Mouse (Mus musculus): Measurements from ENCODE around the gene Iqschfp. TPM values are rescaled to one million over a fixed set of nuclear protein-coding genes. Genes with fewer than 3 reads are reported as not detected.

Iqschfp gene
- polyA plus RNA-seq, 1 experiment from 2014 or later: 5.3 TPM

DNA sequence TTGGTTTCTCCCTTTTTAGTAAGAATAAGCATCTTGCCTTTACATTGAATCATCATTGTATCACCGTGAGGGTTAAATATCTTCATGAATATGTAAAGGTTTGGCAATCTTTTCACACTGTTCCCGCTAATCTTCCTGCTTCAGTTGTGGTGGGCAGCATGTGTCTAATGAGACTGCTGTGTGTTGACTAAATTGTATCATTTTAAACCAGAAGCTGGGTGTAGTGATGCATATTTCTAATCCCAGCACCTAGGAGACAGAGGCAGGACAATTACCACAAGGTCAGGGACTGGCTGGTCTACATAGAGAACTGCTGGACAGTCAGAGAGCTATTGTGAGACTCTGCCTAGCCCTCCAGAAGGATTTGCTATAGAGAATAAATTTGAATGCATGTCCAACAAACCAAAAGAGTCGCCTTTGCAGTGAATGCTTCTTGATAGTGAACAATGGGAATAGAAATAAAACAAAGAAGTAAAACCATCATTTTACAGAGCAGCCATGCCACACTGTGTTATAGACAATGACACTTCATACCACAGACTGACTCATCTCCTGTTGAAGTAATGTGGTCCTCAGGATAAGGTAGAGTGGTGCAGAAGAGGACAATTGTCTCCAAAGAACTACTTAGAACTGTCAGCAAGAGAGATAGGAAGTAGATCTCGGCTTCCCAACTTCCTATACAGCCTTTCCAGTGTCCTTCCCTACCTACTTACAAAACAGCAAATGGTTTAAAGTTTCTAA, 310.3 kb downstream of the Iqschfp start:
- no peak overlapping the region for H3K4me3 ChIP-seq (replicated peaks; ENCODE audit: low read length)
- no peaks in the 10 kb centered on the region for H3K9me3 ChIP-seq (ENCODE audit: control insufficient read depth, low read length)
- no peaks in the 10 kb centered on the region for H3K36me3 ChIP-seq (ENCODE audit: control insufficient read depth, insufficient read depth)
- peaks cover 17% of the 10 kb centered on the region for H3K4me1 ChIP-seq (replicated peaks; ENCODE audit: control insufficient read depth, insufficient read depth, low read length)
- peak; percentile 43; the same call in 1 of the 2 replicates for ATAC-seq
- H3K27ac ChIP-seq (ENCODE audit: low read length): no peak overlapping the region
- H3K4me2 ChIP-seq (ENCODE audit: low read length): no peak overlapping the region
- WGBS: 17% methylated on average over 4 of the region's 4 CpGs
- H3K9ac ChIP-seq (replicated peaks; ENCODE audit: low read depth, low read length): no peak overlapping the region
- H3K27me3 ChIP-seq (replicated peaks; ENCODE audit: control insufficient read depth, insufficient read depth, low read length): no peaks in the 10 kb centered on the region

- Histone ChIP-seq H3K9ac (replicated peaks; ENCODE audit: low read depth, low read length) (no peak overlapping the region), H3K36me3 (ENCODE audit: control insufficient read depth, insufficient read depth) (no peaks in the 10 kb centered on the region), H3K9me3 (ENCODE audit: control insufficient read depth, low read length) (no peaks in the 10 kb centered on the region), H3K27ac (ENCODE audit: low read length) (no peak overlapping the region), H3K4me2 (ENCODE audit: low read length) (no peak overlapping the region), H3K4me1 (replicated peaks; ENCODE audit: control insufficient read depth, insufficient read depth, low read length) (peaks cover 20% of the 10 kb centered on the region), H3K4me3 (replicated peaks; ENCODE audit: low read length) (no peak overlapping the region), H3K27me3 (replicated peaks; ENCODE audit: control insufficient read depth, insufficient read depth, low read length) (no peaks in the 10 kb centered on the region)
- no peak for ATAC-seq
- 30% methylated on average over 4 of the region's 4 CpGs for WGBS
Observed at GRCm38 (mm10) chr3:68203934-68204467, 312.0 kb downstream of the Iqschfp start.

DNA sequence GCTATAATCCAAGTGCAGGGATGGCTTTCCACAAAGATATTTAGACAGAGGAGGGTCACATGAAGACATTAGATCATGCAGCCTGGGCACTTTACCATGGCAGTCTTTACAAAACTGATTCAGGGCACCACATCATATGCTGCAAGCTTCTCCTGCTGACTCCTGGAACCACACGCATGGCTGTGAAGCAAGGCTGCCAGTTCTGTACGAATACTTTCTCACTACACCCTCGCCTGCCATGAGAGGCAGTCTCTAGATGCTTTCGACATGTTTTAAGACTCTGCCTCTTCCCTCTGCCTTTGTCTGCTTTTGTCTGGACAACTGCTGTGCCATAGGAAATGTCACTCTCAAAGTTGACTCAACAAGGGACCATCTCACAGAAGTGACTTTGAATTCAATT, 318.4 kb downstream of the Iqschfp start:
- Histone ChIP-seq H3K9ac (replicated peaks; ENCODE audit: low read depth, low read length) (no peak overlapping the region), H3K4me3 (replicated peaks; ENCODE audit: low read length) (no peak overlapping the region), H3K4me1 (replicated peaks; ENCODE audit: control insufficient read depth, insufficient read depth, low read length) (peaks cover 3% of the 10 kb centered on the region; the same call in 1 of the 2 replicates), H3K9me3 (ENCODE audit: control insufficient read depth, low read length) (no peaks in the 10 kb centered on the region), H3K27me3 (replicated peaks; ENCODE audit: control insufficient read depth, insufficient read depth, low read length) (no peaks in the 10 kb centered on the region), H3K36me3 (ENCODE audit: control insufficient read depth, insufficient read depth) (no peaks in the 10 kb centered on the region), H3K27ac (ENCODE audit: low read length) (no peak overlapping the region), H3K4me2 (ENCODE audit: low read length) (no peak overlapping the region)
- ATAC-seq: no peak
- WGBS: 58% methylated on average over 4 of the region's 4 CpGs

DNA sequence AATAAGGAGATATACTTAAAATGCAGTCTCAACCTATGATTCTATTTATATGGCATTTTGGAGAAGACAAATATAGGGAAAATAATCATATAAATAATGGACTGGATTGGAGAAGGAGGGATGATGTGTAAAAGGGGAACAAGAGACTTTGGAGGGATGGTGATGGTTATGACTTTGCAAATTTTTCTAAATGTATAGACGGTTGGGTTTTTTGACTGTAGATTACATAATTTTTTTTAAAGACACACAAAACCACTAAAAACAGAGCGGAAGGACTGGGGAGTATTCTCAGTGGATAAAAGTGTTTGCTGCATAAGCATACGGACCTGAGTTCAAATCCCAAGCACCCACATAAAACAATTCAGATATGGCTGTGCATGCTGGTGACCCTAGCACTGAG, 329.4 kb downstream of the Iqschfp start:
- Histone ChIP-seq H3K4me1 (replicated peaks; ENCODE audit: control insufficient read depth, insufficient read depth, low read length) (no peaks in the 10 kb centered on the region), H3K9ac (replicated peaks; ENCODE audit: low read depth, low read length) (no peak overlapping the region), H3K4me3 (replicated peaks; ENCODE audit: low read length) (no peak overlapping the region), H3K36me3 (ENCODE audit: control insufficient read depth, insufficient read depth) (no peaks in the 10 kb centered on the region), H3K27me3 (replicated peaks; ENCODE audit: control insufficient read depth, insufficient read depth, low read length) (no peaks in the 10 kb centered on the region), H3K27ac (ENCODE audit: low read length) (no peak overlapping the region), H3K4me2 (ENCODE audit: low read length) (no peak overlapping the region), H3K9me3 (ENCODE audit: control insufficient read depth, low read length) (no peaks in the 10 kb centered on the region)
- 98% methylated on average over 3 of the region's 3 CpGs for WGBS
- no peak for ATAC-seq

- H3K36me3 ChIP-seq (ENCODE audit: control insufficient read depth, insufficient read depth): no peaks in the 10 kb centered on the region
- no peak for ATAC-seq
- no peak overlapping the region for H3K4me2 ChIP-seq (ENCODE audit: low read length)
- H3K4me1 ChIP-seq (replicated peaks; ENCODE audit: control insufficient read depth, insufficient read depth, low read length): no peaks in the 10 kb centered on the region
- no peak overlapping the region for H3K9ac ChIP-seq (replicated peaks; ENCODE audit: low read depth, low read length)
- no peak overlapping the region for H3K4me3 ChIP-seq (replicated peaks; ENCODE audit: low read length)
- H3K27ac ChIP-seq (ENCODE audit: low read length): no peak overlapping the region
- no peaks in the 10 kb centered on the region for H3K27me3 ChIP-seq (replicated peaks; ENCODE audit: control insufficient read depth, insufficient read depth, low read length)
- no peaks in the 10 kb centered on the region for H3K9me3 ChIP-seq (ENCODE audit: control insufficient read depth, low read length)
- WGBS: 91% methylated on average over 2 of the region's 2 CpGs
Observed at GRCm38 (mm10) chr3:68239887-68240286, 347.9 kb downstream of the Iqschfp start.

GRCm38 (mm10) chr3:68243239-68243638, 351.2 kb downstream of the Iqschfp start:
- no peaks in the 10 kb centered on the region for H3K27me3 ChIP-seq (replicated peaks; ENCODE audit: control insufficient read depth, insufficient read depth, low read length)
- no peak overlapping the region for H3K4me3 ChIP-seq (replicated peaks; ENCODE audit: low read length)

DNA sequence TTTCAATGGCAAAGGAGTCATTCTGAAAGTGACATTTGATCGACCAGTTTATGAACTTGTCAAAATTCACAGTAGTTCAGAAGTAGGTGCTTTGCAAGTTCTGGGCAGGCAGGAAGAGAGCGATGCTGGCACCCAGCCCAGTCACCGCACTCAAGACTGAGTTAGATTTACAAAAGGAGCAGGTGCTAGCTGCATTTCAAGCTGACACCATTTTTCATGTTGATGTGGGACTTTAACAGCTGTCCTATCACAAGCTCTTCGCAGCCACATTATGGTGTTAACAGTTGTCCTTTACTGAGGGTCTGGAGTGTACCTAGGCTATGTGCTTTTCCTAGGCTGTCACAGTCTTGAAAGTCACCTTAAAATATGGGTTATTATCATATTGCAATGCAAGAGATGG, 354.1 kb downstream of the Iqschfp start:
- Histone ChIP-seq H3K9ac (replicated peaks; ENCODE audit: low read depth, low read length) (no peak overlapping the region), H3K27ac (ENCODE audit: low read length) (no peak overlapping the region), H3K27me3 (replicated peaks; ENCODE audit: control insufficient read depth, insufficient read depth, low read length) (no peaks in the 10 kb centered on the region), H3K36me3 (ENCODE audit: control insufficient read depth, insufficient read depth) (no peaks in the 10 kb centered on the region), H3K4me2 (ENCODE audit: low read length) (no peak overlapping the region), H3K4me3 (replicated peaks; ENCODE audit: low read length) (no peak overlapping the region), H3K4me1 (replicated peaks; ENCODE audit: control insufficient read depth, insufficient read depth, low read length) (peaks cover 5% of the 10 kb centered on the region), H3K9me3 (ENCODE audit: control insufficient read depth, low read length) (no peaks in the 10 kb centered on the region)
- peak; percentile 53 for ATAC-seq
- 43% methylated on average over 4 of the region's 4 CpGs for WGBS

More at GRCm38 (mm10) chr3:68243239-68243638, 351.2 kb downstream of the Iqschfp start:
- no peak for ATAC-seq
- Histone ChIP-seq H3K9ac (replicated peaks; ENCODE audit: low read depth, low read length) (no peak overlapping the region), H3K4me1 (replicated peaks; ENCODE audit: control insufficient read depth, insufficient read depth, low read length) (peaks cover 5% of the 10 kb centered on the region), H3K4me2 (ENCODE audit: low read length) (no peak overlapping the region), H3K27ac (ENCODE audit: low read length) (no peak overlapping the region), H3K36me3 (ENCODE audit: control insufficient read depth, insufficient read depth) (no peaks in the 10 kb centered on the region), H3K9me3 (ENCODE audit: control insufficient read depth, low read length) (no peaks in the 10 kb centered on the region)
- WGBS: 53% methylated on average over 3 of the region's 3 CpGs

DNA sequence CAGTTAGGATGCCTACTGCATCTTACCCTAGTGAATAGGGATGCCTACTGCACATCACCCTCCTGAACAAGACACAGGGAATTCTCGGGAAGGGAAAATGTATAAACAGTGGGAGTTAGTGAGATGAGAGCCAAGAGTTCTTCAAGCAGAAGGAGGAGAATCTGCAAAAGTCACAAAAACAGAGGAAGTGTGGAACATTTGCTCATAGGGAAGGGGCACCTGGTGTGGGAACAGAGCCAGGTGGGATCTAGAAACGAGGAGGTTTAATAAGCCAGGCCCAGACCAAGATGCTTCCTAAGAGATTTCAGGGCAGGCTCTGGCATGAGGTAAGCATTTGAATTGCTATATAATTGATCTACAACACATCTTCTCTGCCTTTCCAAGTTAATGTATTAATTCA, 358.6 kb downstream of the Iqschfp start:
- 47% methylated on average over 2 of the region's 2 CpGs for WGBS
- H3K4me3 ChIP-seq (replicated peaks; ENCODE audit: low read length): no peak overlapping the region
- no peaks in the 10 kb centered on the region for H3K36me3 ChIP-seq (ENCODE audit: control insufficient read depth, insufficient read depth)
- H3K27me3 ChIP-seq (replicated peaks; ENCODE audit: control insufficient read depth, insufficient read depth, low read length): no peaks in the 10 kb centered on the region
- H3K9me3 ChIP-seq (ENCODE audit: control insufficient read depth, low read length): no peaks in the 10 kb centered on the region
- ATAC-seq: peak; percentile 59
- H3K27ac ChIP-seq (ENCODE audit: low read length): no peak overlapping the region; the same call in 1 of the 2 replicates
- H3K4me2 ChIP-seq (ENCODE audit: low read length): no peak overlapping the region
- H3K4me1 ChIP-seq (replicated peaks; ENCODE audit: control insufficient read depth, insufficient read depth, low read length): peaks cover 5% of the 10 kb centered on the region
- H3K9ac ChIP-seq (replicated peaks; ENCODE audit: low read depth, low read length): no peak overlapping the region

DNA sequence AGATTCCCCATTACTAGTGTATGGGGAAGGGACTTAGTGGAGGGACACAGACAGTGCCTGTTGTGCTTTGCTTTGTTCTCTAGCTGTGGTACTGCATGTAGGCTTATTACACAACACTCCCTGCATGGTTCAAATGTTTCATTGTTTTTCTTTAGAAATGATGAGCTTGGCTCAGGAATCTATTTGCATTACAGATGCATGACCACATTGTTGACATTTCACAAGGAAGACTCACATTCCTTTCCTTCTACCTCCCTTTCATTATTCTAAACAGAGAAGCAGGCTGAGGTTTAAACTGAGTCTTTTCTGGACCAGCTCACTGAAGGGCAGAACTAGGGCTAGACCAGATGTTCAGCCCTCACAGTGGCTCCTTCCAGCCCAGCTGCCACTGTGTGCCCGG, 360.3 kb downstream of the Iqschfp start:
- H3K36me3 ChIP-seq (ENCODE audit: control insufficient read depth, insufficient read depth): no peaks in the 10 kb centered on the region
- H3K9me3 ChIP-seq (ENCODE audit: control insufficient read depth, low read length): no peaks in the 10 kb centered on the region
- WGBS: 55% methylated on average over 1 of the region's 1 CpGs
- H3K27ac ChIP-seq (ENCODE audit: low read length): no peak overlapping the region
- H3K4me1 ChIP-seq (replicated peaks; ENCODE audit: control insufficient read depth, insufficient read depth, low read length): no peaks in the 10 kb centered on the region
- no peak for ATAC-seq
- no peak overlapping the region for H3K9ac ChIP-seq (replicated peaks; ENCODE audit: low read depth, low read length)
- no peak overlapping the region for H3K4me3 ChIP-seq (replicated peaks; ENCODE audit: low read length)
- no peaks in the 10 kb centered on the region for H3K27me3 ChIP-seq (replicated peaks; ENCODE audit: control insufficient read depth, insufficient read depth, low read length)
- no peak overlapping the region for H3K4me2 ChIP-seq (ENCODE audit: low read length)
